Mouse (Mus musculus): ENCODE measurements around the gene Itsn1. TPM values are rescaled to one million over a fixed set of nuclear protein-coding genes. Genes with fewer than 3 reads are reported as not detected.

Itsn1 gene
- total RNA-seq, 2 experiments from 2014 or later = 413 to 1,329 TPM

- no peak for ATAC-seq (replicated peaks; ENCODE audit: low FRiP score, poor library complexity, severe bottlenecking)
Measured at GRCm38 (mm10) chr16:91729821-91730441, 850 bp downstream of the Itsn1 start.

GRCm38 (mm10) chr16:91730446-91730845 lies 1.4 kb downstream of the Itsn1 start:
- no peak for ATAC-seq (replicated peaks; ENCODE audit: low FRiP score, poor library complexity, severe bottlenecking)

- no peak for ATAC-seq (replicated peaks; ENCODE audit: low FRiP score, poor library complexity, severe bottlenecking)
Measured at GRCm38 (mm10) chr16:91732816-91733215, 3.7 kb downstream of the Itsn1 start.

GRCm38 (mm10) chr16:91734771-91735170 lies 5.7 kb downstream of the Itsn1 start:
- no peak for ATAC-seq (replicated peaks; ENCODE audit: low FRiP score, poor library complexity, severe bottlenecking)

GRCm38 (mm10) chr16:91736046-91736816 lies 7.2 kb downstream of the Itsn1 start:
- ATAC-seq (replicated peaks; ENCODE audit: low FRiP score, poor library complexity, severe bottlenecking) = no peak

GRCm38 (mm10) chr16:91738505-91738904 lies 9.4 kb downstream of the Itsn1 start:
- ATAC-seq (replicated peaks; ENCODE audit: low FRiP score, poor library complexity, severe bottlenecking) = no peak

GRCm38 (mm10) chr16:91740184-91740917 lies 11.3 kb downstream of the Itsn1 start:
- ATAC-seq (replicated peaks; ENCODE audit: low FRiP score, poor library complexity, severe bottlenecking) = no peak

GRCm38 (mm10) chr16:91740918-91741255 lies 11.8 kb downstream of the Itsn1 start:
- ATAC-seq (replicated peaks; ENCODE audit: low FRiP score, poor library complexity, severe bottlenecking) = no peak

GRCm38 (mm10) chr16:91743055-91743454 lies 14.0 kb downstream of the Itsn1 start:
- no peak for ATAC-seq (replicated peaks; ENCODE audit: low FRiP score, poor library complexity, severe bottlenecking)

GRCm38 (mm10) chr16:91746101-91746950 lies 17.2 kb downstream of the Itsn1 start:
- ATAC-seq (replicated peaks; ENCODE audit: low FRiP score, poor library complexity, severe bottlenecking) = peak; percentile 51; the same call in 1 of the 2 replicates

GRCm38 (mm10) chr16:91747567-91747966 lies 18.5 kb downstream of the Itsn1 start:
- no peak for ATAC-seq (replicated peaks; ENCODE audit: low FRiP score, poor library complexity, severe bottlenecking)

- no peak for ATAC-seq (replicated peaks; ENCODE audit: low FRiP score, poor library complexity, severe bottlenecking)
Measured at GRCm38 (mm10) chr16:91751644-91752385, 22.7 kb downstream of the Itsn1 start.

GRCm38 (mm10) chr16:91753611-91754010 lies 24.5 kb downstream of the Itsn1 start:
- no peak for ATAC-seq (replicated peaks; ENCODE audit: low FRiP score, poor library complexity, severe bottlenecking)

GRCm38 (mm10) chr16:91754957-91755356 lies 25.9 kb downstream of the Itsn1 start:
- ATAC-seq (replicated peaks; ENCODE audit: low FRiP score, poor library complexity, severe bottlenecking) = peak; percentile 63

GRCm38 (mm10) chr16:91761202-91761601 lies 32.1 kb downstream of the Itsn1 start:
- ATAC-seq (replicated peaks; ENCODE audit: low FRiP score, poor library complexity, severe bottlenecking) = no peak

- ATAC-seq (replicated peaks; ENCODE audit: low FRiP score, poor library complexity, severe bottlenecking) = no peak
Measured at GRCm38 (mm10) chr16:91761761-91762160, 32.7 kb downstream of the Itsn1 start.

GRCm38 (mm10) chr16:91762476-91762875 lies 33.4 kb downstream of the Itsn1 start:
- no peak for ATAC-seq (replicated peaks; ENCODE audit: low FRiP score, poor library complexity, severe bottlenecking)

GRCm38 (mm10) chr16:91763975-91764374 lies 34.9 kb downstream of the Itsn1 start:
- ATAC-seq (replicated peaks; ENCODE audit: low FRiP score, poor library complexity, severe bottlenecking) = no peak

GRCm38 (mm10) chr16:91764414-91764813 lies 35.3 kb downstream of the Itsn1 start:
- no peak for ATAC-seq (replicated peaks; ENCODE audit: low FRiP score, poor library complexity, severe bottlenecking)

All from erythroblast, adult 5-6 weeks (primary cell).